Mouse (Mus musculus): Measurements from ENCODE around the gene Maats1.
A peak's percentile ranks its signal among the peaks of the same experiment; 100 is the strongest.

The Maats1 gene

DNA sequence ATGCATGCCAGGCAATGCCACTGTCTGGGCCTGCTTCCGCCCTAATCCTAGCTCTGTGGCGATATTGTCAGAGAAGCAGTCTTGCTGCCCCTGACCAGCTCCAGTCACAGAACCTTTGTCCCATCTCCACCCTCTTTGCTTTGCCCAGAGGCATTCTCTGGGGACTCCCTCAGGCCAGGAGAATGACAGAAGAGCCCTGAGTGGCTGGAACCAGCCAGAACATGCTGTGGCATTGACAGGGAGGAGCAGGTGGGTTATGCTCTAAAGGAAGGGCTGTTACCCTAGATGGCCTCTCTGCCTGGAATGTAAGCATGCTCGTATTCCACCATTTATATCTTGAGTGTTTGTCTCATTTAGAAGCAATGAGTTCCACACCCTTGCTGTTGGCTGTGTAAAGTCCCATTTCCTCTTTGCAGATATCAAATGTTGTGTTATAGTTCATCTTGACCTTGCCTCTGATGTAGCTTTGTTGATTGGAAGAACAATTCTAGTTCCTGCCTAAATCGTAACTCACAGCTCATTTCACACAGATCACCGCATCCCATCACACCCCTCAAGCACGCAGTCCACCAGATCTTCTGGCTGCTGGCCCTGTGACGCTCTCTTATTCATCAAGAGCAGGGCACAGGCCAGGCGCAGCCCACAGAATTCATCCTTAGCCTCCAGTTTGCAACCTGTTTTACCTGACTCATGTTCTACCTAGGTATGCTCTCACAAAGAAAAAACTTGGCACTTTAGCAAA lies 28.9 kb upstream of the Maats1 start:
- no peak for DNase-seq (ENCODE audit: low spot score)

DNA sequence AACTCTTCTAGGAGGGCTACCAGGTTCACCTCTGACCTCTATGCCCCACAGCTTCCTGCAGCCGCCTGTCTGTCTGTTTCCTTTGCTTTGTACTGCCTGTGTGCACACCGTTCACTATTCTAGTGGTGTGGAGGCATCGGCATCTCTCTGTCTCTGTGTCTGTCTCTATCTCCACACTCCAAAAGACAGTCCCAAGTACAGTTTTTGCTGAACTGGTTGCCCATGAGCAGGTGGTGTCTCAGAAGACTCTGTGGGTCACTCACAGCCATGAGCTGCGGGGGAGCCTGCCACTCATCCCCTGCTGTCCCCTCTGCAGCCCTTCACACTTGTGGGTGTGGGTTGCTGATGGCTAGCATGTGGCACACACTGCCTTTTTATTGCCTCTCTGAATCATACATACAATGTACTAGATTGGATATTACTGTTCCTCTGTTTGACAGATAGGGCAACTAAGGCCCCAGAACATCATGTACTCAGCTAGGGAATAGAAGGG lies 28.1 kb upstream of the Maats1 start:
- DNase-seq (ENCODE audit: low spot score) = no peak

DNA sequence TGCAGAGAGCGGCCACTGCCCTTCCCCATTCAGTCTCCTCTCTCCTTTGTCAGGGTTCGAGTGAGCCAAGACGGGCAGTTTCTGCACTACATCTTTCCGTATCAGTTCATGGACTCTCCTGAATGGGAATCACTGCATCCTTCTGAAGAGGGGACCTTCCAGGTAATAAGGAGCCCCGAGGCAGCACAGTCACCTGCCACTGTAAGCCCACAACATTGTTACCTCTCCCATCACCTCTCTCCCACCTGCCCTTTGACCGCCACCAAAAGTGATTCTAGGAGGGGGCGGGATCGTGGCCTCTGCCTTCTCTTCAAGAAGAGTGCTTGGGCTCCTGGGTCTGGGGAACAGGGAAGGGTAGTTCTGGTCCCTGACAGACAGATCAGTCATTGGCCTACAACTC lies 27.5 kb upstream of the Maats1 start:
- no peak for DNase-seq (ENCODE audit: low spot score)

DNA sequence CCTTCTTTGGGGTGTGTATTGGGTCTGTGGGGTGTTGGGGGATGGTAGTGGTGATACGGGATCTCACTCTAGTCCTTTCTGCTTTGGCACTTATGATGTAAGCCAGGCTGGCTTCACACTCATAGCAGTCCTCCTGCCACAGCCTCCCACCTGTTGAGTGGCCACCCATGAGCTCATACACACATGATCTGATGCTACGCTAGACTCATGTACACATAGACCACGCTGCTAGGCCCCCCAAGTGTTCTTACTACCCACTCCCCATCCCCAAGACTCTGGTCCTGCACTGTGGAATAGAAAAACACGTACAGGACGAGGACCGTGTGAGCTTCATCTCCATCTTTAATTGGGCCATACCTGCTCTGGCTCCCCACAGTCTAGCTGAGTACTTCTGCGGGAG lies 27.1 kb upstream of the Maats1 start:
- DNase-seq (ENCODE audit: low spot score) = no peak

DNA sequence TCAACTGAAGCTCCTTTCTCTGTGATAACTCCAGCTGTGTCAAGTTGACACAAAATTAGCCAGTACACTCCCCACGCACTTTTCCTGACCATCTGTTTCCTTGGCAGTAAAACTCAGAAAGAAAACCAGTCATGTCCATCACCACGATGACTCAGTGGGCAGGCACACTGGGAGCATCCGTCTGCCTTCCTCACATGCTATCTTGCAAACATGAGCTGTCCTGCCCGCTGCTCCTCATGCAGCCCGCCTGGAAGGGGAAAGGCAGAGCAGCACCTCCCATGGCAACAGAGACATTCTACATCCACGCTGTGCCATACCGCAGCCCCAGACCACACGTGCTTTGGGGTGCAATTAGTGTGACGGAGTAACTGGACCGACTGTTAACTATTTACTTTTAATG lies 26.4 kb upstream of the Maats1 start:
- DNase-seq (ENCODE audit: low spot score) = peak; percentile 62

DNA sequence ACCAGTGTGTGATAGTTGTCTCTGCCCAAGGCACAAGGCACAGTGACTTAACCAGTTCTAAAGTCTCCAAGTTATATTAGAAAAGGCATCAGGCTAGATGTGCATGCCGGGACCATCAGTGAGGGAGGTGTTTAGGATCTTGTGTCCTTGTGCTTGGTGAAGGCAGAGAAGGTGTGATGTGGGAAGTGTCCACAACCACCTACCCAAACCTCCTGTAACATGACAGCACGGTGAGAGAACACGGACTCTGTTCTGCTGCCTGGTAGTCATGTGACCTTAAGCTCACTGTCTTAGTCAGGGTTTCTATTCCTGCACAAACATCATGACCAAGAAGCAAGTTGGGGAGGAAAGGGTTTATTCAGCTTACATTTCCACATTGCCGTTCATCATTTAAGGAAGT lies 24.3 kb upstream of the Maats1 start:
- DNase-seq (ENCODE audit: low spot score) = no peak

DNA sequence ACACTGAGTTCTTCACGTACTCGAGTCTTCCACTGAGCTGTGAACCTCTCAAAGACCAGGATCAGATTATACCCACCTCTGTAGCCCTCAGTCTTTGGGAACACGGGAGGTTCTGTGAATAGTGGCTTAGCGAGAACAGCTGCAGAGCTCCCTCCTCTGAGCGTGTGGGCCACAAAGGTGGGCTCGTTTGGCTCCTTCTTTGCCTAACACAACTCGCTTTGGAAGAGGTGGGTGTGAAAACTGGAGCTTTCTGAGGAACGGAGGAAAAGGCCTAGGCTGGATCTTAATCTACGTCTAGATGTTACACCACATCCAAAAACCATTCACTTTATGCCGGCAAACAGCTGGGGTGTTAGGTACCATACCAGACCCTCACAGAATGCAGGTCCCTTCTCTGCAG lies 23.4 kb upstream of the Maats1 start:
- DNase-seq (ENCODE audit: low spot score) = no peak

DNA sequence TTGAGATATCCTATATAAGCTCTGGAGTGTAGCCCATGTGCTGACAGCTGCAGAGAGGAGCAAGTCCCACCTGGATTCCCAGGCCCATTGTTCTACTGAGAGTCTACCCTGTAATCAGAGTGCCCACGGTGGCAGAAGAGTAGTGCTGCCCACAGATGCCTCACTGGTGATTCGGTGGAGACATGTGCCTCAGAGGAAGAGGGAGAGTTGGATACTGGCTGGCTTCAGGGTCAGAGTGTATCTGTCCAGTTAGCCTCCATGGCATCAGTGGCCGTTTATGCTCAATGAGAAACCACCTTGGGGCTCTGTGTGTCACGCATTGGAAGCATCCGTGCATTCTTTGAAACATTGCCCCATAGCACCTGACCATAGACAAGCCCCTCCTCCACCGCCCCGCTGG lies 21.7 kb upstream of the Maats1 start:
- DNase-seq (ENCODE audit: low spot score) = no peak

DNA sequence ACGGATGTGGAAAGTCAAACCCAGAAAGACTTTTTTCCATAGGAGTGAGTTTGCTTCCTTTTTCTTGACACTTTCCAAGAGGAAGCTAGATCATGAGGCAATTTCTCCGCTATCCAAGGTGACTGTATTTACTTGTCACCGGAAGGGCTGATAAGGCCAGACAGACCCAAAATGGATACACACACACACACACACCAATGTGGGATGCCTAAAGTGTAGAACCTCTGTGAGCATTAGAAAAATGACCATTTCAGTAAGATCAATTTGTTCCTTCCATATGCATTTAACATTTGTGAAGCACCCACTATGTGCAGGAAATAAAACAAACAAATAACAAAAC lies 21.3 kb upstream of the Maats1 start:
- no peak for DNase-seq (ENCODE audit: low spot score)

DNA sequence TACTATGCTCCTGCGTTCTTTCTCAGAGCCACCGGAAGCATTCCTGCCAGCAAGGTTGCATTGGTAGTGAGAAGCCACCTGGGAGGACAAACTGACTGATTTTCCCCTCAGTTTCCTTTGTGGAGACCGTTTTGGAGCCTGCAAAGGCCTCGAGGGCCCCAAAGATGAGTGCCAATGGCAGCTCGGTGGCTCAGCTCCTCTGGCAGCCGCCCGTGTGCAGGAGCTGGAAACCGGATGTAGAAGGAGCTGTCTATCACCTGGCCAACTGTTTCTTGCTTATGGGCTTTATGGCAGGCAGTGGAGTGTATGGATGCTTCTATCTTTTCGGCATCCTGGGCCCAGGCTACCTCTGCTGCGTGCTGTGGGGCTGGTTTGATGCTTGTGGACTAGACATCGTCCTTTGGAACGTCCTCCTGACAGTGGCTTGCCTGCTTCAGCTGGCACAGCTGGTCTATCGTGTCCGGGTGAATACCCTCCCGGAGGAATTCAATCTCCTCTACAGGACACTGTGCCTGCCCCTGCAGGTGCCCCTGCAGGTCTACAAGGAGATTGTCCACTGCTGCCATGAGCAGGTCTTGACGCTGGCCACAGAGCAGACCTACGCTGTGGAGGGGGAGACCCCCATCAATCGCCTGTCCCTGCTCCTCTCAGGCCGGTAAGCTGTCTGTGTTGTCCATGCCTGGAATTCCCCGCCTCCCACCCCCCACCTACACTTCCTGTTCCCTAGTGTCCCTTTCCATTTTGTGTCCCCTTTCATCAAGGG lies 20.7 kb upstream of the Maats1 start:
- DNase-seq (ENCODE audit: low spot score) = no peak

DNA sequence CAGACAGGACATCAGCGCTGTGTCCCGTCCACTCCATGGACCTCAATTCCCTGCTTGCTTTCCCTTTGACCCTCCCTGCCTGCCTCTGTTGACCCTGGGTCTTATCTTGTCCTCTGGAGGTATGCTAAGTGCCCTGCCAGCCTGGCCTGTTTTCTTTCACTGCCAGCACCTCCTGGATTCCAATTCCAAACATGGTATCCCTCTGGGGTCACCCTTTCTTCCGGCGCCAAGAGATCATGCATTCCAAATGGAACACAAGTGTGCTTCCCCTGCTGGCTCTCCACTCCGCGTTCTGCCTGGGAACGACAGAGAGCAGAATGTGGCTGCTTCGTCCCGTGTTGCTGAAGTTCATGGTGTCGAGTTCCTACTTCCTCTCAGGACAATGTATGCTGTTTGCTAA lies 20.0 kb upstream of the Maats1 start, which contains the start of gene Popdc2:
Popdc2 (plus strand) TSS at position 277 of the 400 bp plus-strand sequence.
- no peak for DNase-seq (ENCODE audit: low spot score)

DNA sequence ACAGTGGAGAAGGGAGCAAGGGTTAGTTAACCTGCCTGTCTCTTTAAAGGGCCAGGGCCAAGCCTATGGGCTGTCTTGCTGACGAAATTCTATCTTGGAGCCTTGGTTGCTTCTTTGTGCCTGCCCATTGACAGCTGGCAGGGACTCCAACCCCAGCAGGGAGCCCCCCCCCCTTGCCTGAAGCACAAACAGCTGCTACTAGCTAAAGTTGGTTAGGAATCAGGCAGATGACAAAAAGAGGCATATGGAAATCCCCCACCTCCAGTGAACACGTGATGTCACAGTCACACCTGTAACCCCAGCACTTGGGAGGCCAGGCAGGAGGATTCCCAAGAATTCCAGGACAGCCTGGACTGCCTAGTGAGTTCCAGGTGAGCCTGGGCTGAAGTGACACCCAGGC lies 18.4 kb upstream of the Maats1 start:
- no peak for DNase-seq (ENCODE audit: low spot score)

DNA sequence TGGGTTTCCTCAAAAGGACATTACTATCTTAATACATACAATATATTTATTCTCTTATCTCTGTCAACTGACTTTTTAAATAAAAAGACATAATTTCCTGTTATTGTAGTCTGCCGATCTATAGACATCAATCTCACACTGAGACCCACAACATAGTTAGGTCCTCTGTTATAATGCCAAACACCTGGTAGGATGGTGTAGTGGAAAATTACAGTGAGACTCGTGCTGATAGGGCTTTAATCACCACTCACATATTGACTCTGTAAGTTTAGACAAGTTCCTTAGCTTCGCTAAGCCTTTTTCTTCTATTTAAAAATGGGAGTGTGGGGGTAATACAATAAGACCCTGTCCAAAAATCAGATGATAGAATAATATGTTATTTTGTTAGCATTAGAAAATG lies 17.9 kb upstream of the Maats1 start:
- no peak for DNase-seq (ENCODE audit: low spot score)

DNA sequence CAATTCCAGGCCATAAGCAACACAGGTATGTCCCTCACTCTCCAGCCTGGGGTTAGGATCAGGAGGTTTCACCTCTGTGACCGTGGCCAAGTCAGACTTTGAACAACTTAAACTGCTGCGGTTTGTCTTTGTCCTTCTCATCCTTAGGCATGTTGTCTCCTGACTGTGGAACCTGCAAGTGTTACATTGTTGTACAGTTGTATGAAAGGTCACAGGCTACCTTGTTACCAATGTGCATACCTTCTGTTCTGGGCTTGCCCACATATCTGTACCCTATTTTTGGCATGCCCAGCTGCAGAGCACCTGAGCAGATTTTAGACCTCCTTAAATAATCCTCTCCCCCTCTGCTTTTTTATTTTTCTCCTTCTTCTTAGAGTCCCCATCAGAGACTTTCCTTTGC lies 17.3 kb upstream of the Maats1 start:
- no peak for DNase-seq (ENCODE audit: low spot score)

DNA sequence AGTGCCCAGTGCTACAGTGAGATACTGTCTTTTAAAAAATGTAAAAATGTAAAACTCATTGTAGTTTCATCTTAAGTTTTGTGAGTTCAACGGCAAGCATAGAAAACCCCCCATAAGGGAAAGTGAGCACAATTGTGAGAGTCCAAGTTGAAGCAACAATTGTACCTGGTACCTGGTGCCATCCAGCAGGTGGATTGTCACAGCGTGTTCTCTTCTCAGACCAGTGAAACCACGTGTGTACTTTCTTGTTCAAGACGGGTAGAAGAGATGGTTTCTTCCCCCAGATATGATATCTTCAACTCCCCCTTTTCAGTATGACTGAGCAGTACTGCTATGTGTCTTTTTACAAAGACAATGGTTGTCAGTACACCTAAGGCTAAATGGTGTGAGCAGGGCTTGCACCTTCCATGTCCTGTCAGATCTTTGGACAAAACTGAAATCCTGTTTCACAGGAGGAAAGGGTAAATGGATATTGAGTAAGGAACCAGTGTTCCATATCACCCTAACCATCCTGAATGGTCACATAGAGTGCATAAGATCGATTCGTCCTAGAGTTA lies 16.4 kb upstream of the Maats1 start:
- DNase-seq (ENCODE audit: low spot score) = no peak

DNA sequence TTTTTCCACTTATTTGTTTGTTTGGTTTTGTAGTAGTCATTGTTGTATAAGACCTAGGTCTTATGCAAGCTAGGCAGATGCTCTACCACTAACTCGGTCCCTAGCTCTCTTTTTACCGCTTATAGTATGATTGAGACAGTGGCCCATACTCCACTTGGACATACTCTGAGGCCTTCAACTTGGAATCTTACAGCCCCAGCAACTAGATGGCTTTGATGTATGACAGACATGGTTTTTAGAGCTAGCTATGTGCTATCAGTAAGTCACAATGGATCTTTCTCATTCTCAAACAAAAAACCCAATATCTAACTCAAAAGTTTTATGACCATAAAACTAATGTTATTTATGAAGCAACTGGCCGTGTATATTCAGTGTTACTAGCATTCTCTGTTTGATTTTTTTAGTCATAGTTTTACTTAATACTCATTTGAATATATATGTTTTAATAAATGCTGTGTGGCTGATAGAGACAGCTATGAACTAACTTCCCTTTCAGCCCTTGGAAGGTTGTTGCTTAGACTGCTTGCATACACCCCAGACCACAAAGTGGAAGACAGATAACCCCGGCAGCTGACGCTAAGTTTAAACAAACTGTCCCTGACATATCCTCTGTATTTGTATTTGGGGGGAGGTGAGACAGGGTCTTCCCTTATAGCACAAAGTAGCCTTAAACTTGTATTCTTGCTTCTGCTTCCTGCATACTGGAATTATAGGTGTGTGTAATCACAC lies 12.4 kb upstream of the Maats1 start:
- DNase-seq (ENCODE audit: low spot score) = no peak

DNA sequence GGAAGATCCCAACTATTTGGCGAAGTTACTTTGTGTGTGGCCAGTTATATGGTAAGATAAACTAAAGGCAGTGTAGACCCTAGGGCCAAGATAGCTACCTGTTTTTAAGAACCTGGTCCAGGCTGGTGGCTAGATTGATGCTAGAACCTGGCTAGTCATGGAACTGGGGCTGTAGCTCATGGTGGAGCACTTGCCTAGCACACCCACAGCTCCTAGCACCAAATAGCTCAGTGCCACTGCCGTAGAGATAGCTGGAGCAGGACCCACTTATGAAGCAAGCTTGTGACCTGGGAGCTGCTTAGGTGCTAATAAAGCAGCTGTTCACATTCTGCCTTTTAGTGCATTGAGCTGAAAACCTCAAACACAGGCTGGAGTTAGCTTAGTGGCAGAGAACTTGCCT lies 11.7 kb upstream of the Maats1 start:
- DNase-seq (ENCODE audit: low spot score) = no peak

DNA sequence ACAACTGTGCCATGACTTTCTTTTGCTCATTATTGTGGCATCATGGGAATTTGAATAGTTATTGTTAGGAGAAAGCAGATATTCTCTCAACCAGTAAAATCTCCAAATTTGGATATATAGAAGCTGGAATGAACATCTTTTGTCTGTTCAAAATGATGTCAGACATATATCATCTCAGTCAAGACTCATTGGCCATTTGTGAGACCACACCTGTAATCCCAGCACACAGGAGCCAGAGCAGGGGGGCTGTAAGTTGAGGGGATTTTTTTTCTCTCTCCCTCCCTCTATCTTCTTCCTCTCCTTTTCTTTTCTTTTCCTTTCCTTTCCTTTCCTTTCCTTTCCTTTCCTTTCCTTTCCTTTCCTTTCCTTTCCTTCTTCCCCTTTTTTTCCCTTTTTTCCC lies 10.9 kb upstream of the Maats1 start:
- no peak for DNase-seq (ENCODE audit: low spot score)

DNA sequence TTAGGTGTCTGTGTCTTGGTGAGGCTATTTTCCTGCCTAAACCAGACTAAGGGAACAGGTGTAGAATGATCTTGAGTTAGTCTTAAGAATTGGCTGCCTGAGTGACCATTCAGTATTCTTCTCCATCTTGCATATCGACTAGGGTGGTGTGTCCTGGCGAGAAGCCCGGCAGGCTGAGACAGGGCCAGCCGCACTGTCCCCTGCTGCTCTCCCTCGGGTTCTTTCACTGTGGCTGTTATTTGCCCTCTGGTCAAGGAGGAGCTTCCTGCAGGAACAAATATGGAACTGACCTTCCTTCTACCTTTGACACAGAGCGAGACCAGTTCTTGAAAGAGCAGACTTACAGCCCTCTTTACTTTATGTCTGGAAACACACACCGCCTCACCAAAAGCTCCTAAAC lies 10.1 kb upstream of the Maats1 start:
- no peak for DNase-seq (ENCODE audit: low spot score)

DNA sequence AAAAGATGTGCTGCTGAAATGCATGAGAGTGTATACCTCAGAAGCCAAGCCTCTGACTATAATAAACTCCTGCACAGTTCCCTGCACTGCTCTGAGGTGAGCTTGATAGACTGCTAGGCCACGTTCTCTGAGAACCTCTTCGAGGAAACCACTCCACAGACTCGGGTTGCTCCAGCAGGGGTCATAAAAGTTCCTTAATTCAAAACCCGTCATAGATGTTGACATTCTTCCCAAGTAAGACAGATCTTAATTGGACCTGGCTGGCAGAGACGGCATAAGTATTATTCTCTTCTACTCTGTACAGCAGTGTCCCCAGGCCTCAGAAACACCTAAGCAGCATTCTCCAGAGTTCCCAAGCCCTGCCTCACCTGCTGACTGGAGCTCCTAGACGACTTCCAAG lies 9.0 kb upstream of the Maats1 start:
- no peak for DNase-seq (ENCODE audit: low spot score)

DNA sequence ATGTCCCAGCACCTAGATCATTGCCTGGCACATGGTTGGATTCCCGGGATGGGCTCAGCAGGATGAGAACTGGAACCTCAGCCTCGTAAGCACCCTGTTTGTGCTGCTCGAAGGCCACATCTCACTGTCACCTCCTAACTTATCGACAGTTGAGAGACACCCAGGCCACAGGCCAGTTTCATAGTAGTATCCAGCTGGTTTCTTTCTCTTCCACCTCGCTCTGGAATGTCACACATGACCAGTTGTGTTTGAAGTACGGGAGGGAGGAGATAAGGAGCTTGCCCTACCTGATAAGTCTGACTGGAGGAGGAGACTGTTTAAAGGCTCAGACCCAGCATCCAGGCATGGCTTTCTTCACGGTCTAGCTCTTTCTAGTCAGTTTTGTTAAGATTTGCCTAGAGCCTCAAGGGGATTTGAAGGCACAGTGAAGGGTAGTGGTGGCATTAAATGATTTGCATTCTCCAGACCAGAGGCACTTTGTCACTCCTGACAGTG lies 8.5 kb upstream of the Maats1 start:
- no peak for DNase-seq (ENCODE audit: low spot score)

DNA sequence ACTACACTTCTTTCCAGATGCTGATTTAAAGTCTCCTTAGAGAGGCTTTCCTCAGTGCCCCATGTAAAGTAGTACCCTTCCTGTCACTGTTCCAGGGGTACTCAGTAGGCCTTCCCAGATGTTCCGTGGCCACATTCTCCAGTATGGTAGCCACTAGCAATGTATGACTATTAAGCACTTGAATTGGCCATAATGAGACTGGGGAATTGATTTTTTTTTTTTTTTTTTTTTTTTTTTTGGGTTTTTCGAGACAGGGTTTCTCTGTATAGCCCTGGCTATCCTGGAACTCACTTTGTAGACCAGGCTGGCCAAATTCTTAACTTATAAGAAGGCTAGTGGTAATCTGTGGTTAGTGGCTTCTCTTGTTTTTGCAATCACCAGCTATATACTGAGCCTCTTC lies 7.9 kb upstream of the Maats1 start:
- no peak for DNase-seq (ENCODE audit: low spot score)

Data from MN1 (cell line).